Mouse (Mus musculus) B cell, adult 62 days (primary cell): ENCODE data around the gene Dync1i2. TPM values are rescaled to one million over a fixed set of nuclear protein-coding genes. Genes with fewer than 3 reads are reported as not detected.

ENCODE experiments used
- total RNA-seq: library from RNA; stranded (reverse); gene quantifications from 4 replicates; pipeline ENCODE4 v1.2.4, GENCODE M21; 2023

Dync1i2 gene
- 65.6 to 66.3 TPM (median 65.8 TPM) in 4 replicates for total RNA-seq

DNA sequence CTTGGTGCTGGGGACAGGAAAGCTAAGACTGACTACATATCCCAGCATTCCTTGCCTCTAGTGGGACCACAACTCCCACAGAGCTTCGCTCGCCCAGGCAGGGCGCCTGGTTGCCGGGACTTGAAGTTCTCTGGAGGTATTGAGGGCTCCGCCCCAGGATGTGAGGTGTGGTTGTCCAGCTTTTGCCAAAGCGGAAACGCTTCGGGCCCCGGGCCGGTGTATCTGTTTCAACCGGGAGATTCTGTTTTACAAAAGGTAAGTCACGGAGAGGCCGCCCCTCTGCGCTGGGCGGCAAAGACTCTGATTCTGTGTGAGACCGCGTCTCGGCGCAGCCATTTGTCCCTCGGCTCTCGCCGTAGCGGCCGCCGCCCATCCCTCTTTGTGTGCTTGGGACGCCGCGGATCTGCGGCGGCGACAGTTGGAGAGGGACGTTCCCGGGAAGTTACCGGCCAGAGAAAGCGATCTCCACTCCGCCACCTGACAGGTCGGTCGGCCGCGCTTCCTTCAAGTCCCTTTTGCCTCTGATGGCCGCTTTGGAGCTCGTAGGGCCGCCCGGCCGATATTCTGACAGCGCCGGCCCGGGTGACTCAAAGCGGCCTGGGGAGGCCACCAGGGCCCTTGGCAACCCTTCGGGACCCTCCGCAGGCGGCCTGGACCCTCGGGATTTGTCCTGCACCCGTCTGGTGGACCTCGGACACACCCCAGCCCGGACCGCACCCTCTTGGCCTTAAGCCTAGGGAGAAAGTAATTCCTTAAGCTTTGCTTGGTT lies at the start of gene Dync1i2:
TSS of gene Dync1i2 (plus strand) at position 116 of the 769 bp plus-strand sequence.

Other genes with a start within 250 kb of the Dync1i2 start
- 18.6 to 27.1 TPM (median 20.8 TPM) in 4 replicates for gene Dcaf17, start 156.4 kb upstream of the Dync1i2 start, total RNA-seq
- 16.1 to 19.0 TPM (median 17.0 TPM) in 4 replicates for gene Mettl8, start 156.1 kb upstream of the Dync1i2 start, total RNA-seq
- 0.13 to 0.18 TPM (median 0.17 TPM) in 3 of 4 replicates, not detected in the other for gene Cybrd1, start 93.8 kb upstream of the Dync1i2 start, total RNA-seq
- 36.1 to 53.4 TPM (median 40.2 TPM) in 4 replicates for gene Slc25a12, start 156.0 kb downstream of the Dync1i2 start, total RNA-seq
- gene Hat1, start 177.3 kb downstream of the Dync1i2 start, total RNA-seq, result 34.1 to 43.6 TPM (median 37.7 TPM) in 4 replicates
- 33.3 to 38.7 TPM (median 36.8 TPM) in 4 replicates for gene Metap1d, start 241.6 kb downstream of the Dync1i2 start, total RNA-seq